Mouse (Mus musculus): Measurements from ENCODE around the gene Cd200r2.

- TF ChIP-seq TAL1 (IDR thresholded peaks at IDR 0.05; ENCODE audit: low read length) = no peak
- TF ChIP-seq GATA1 (IDR thresholded peaks at IDR 0.05; ENCODE audit: low read length) = no peak
These were observed 97.9 kb downstream of the Cd200r2 start for GRCm38 (mm10) chr16:44964526-44965374.
